Mouse (Mus musculus) kidney, postnatal 10 days (tissue): ENCODE results near the gene Rsad1.

ENCODE experiments used
- DNase-seq: peaks from one replicate; pipeline ENCODE4 v3.0.0; 2021; ENCODE audit warnings: mixed read lengths

Rsad1 gene

GRCm38 (mm10) chr11:94548041-94548784, 842 bp downstream of the Rsad1 start:
- peak; percentile 66 for DNase-seq

- DNase-seq = no peak
These were observed 1.8 kb downstream of the Rsad1 start for GRCm38 (mm10) chr11:94547271-94547670.

GRCm38 (mm10) chr11:94546381-94546780, 2.7 kb downstream of the Rsad1 start:
- no peak for DNase-seq

- DNase-seq = peak; percentile 49
These were observed 4.6 kb downstream of the Rsad1 start for GRCm38 (mm10) chr11:94544422-94544821.

GRCm38 (mm10) chr11:94543932-94544331, 5.1 kb downstream of the Rsad1 start:
- DNase-seq = peak; percentile 96

- no peak for DNase-seq
These were observed 5.7 kb downstream of the Rsad1 start for GRCm38 (mm10) chr11:94543344-94543743.

GRCm38 (mm10) chr11:94542400-94542799, 6.7 kb downstream of the Rsad1 start:
- DNase-seq = no peak

GRCm38 (mm10) chr11:94539761-94540160, 9.3 kb downstream of the Rsad1 start:
- DNase-seq = no peak

GRCm38 (mm10) chr11:94538733-94539292, 10.2 kb downstream of the Rsad1 start:
- DNase-seq = no peak

GRCm38 (mm10) chr11:94533171-94533570, 15.9 kb downstream of the Rsad1 start:
- DNase-seq = no peak

- DNase-seq = no peak
These were observed 20.2 kb downstream of the Rsad1 start for GRCm38 (mm10) chr11:94528879-94529278.

- DNase-seq = no peak
These were observed 22.7 kb downstream of the Rsad1 start for GRCm38 (mm10) chr11:94526171-94526879.

GRCm38 (mm10) chr11:94521219-94521843, 27.7 kb downstream of the Rsad1 start, which contains the start of gene Mycbpap:
Mycbpap (minus strand) TSS chr11:94521742.
- peak; percentile 81 for DNase-seq

GRCm38 (mm10) chr11:94513452-94513851, 35.6 kb downstream of the Rsad1 start:
- DNase-seq = no peak

- no peak for DNase-seq
These were observed 40.1 kb downstream of the Rsad1 start for GRCm38 (mm10) chr11:94508976-94509375.

GRCm38 (mm10) chr11:94501482-94501881, 47.6 kb downstream of the Rsad1 start:
- DNase-seq = no peak

- DNase-seq = no peak
These were observed 48.7 kb downstream of the Rsad1 start for GRCm38 (mm10) chr11:94500362-94500761.

- DNase-seq = peak; percentile 79
These were observed 49.3 kb downstream of the Rsad1 start, which contains the start of gene Epn3 for GRCm38 (mm10) chr11:94499661-94500152. Epn3 (minus strand) TSS chr11:94499974.

GRCm38 (mm10) chr11:94499035-94499434, 50.0 kb downstream of the Rsad1 start:
- DNase-seq = no peak

- peak; percentile 78 for DNase-seq
These were observed 50.7 kb downstream of the Rsad1 start for GRCm38 (mm10) chr11:94498093-94498996.

GRCm38 (mm10) chr11:94495415-94495814, 53.6 kb downstream of the Rsad1 start:
- no peak for DNase-seq

- DNase-seq = no peak
These were observed 57.3 kb downstream of the Rsad1 start for GRCm38 (mm10) chr11:94491749-94492099.
